Mouse (Mus musculus): ENCODE results near the gene Cpa5.

GRCm38 (mm10) chr6:30644462-30644861 lies 33.7 kb downstream of the Cpa5 start:
- TF ChIP-seq GATA1 (IDR thresholded peaks at IDR 0.05; ENCODE audit: borderline replicate concordance, low read length): no peak
- no peak for TF ChIP-seq FLI1 (IDR thresholded peaks at IDR 0.05; ENCODE audit: low read length)
